In the genomic region with DNA sequence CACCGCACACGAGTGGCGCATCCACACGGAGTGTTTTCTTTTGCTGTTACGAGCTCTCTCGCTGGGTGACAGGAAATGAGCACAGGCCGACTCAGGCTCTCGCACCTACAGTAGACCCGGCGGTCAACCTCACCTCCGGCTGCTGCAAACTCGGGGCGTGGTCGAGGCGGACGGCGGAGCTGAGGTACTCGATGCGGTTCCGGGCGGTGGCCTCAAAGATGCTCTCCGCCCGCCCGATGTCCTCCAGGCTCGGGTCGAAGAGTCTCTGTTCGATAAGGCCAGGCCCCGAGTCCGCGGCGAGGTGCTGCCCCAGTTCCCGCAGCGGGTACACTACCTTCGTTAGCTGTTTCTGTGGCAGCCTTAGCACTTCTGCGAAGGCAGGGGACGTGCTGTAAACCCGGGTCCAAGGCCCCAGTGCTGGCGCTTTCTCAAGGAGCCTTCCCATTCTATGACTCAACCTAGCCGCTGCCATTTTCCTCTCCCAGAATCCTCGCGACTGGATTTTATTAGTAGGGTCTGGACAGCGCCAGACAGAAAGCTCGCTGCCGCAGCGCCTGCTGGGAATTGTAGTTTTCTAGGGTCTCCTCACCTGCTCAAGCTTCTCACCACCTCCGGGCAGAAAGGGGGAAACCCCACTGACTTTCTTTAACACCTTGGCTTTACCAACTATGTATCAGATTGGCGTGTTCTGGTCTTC, we compare ENCODE assay signal across 8 mouse cellular contexts. TPM values are rescaled to one million over a fixed set of nuclear protein-coding genes. Genes with fewer than 3 reads are reported as not detected.
DNase-seq lines count a peak whose midpoint lies in the region; ATAC-seq and TF ChIP-seq lines count a peak whose summit lies in the region.

A gene (minus strand): TSS at position 498 of the 697 bp plus-strand sequence.

- WGBS in forebrain, postnatal 0 days = under 1% methylated on average over 47 of the region's 47 CpGs
- WGBS in lung, embryonic 15.5 days = under 1% methylated on average over 47 of the region's 47 CpGs

- DNase-seq in G1E (ENCODE audit: low spot score) = peak; percentile 79
- peak; percentile 89 to 96 for DNase-seq in cerebellum, adult 18-20 months
- DNase-seq in forebrain, postnatal 0 days = peak; percentile 93
- DNase-seq in heart, postnatal 4 days = peak; percentile 82
- DNase-seq in layer of hippocampus, adult 8-10 months (ENCODE audit: low spot score in 2 of 2) = peak; percentile 83 to 88
- peak; percentile 68 for DNase-seq in ovary, adult 18-20 months (ENCODE audit: low spot score)
- peak; percentile 76 for DNase-seq in thymus, postnatal 0 days (ENCODE audit: low spot score)

- peak within 1 kb of the TSS; percentile 71 for H3K4me2 ChIP-seq in forebrain, postnatal 0 days (ENCODE audit: low read depth)
- peak within 1 kb of the TSS; percentile 67 for H3K4me2 ChIP-seq in lung, embryonic 15.5 days

- H3K27me3 ChIP-seq in G1E (ENCODE audit: insufficient read depth, low read length) = no peaks in the 10 kb centered on the region; the same call in 1 of the 2 replicates
- no peaks in the 10 kb centered on the region for H3K27me3 ChIP-seq in forebrain, postnatal 0 days (ENCODE audit: insufficient read depth, low read length)
- H3K27me3 ChIP-seq in lung, embryonic 15.5 days = no peaks in the 10 kb centered on the region

- peak within 1 kb of the TSS; percentile 78 for H3K4me3 ChIP-seq in G1E (ENCODE audit: low read depth, low read length)
- peak within 1 kb of the TSS; percentile 87 for H3K4me3 ChIP-seq in forebrain, postnatal 0 days (ENCODE audit: low read depth, low read length)
- H3K4me3 ChIP-seq in lung, embryonic 15.5 days = peak within 1 kb of the TSS; percentile 87

- TF ChIP-seq CTCF in G1E (IDR thresholded peaks at IDR 0.05; ENCODE audit: low read depth, low read length) = no peak
- no peak for TF ChIP-seq CTCF in forebrain, postnatal 0 days (IDR thresholded peaks at IDR 0.05; ENCODE audit: low read depth)

- H3K27ac ChIP-seq in forebrain, postnatal 0 days (ENCODE audit: low read depth, low read length) = peak within 1 kb of the TSS; percentile 97
- peak within 1 kb of the TSS; percentile 96 for H3K27ac ChIP-seq in lung, embryonic 15.5 days

- no peaks in the 10 kb centered on the region for H3K9me3 ChIP-seq in G1E (replicated peaks)
- H3K9me3 ChIP-seq in forebrain, postnatal 0 days (ENCODE audit: low read length) = no peaks in the 10 kb centered on the region
- H3K9me3 ChIP-seq in lung, embryonic 15.5 days = no peaks in the 10 kb centered on the region

- H3K9ac ChIP-seq in forebrain, postnatal 0 days = peak within 1 kb of the TSS; percentile 97
- H3K9ac ChIP-seq in lung, embryonic 15.5 days = peak within 1 kb of the TSS; percentile 62

- ATAC-seq in G1E (ENCODE audit: extremely low read depth, insufficient number of reproducible peaks, low FRiP score, poor library complexity, severe bottlenecking) = peak; percentile 86
- ATAC-seq in forebrain, postnatal 0 days = peak; percentile 97
- peak; percentile 94 for ATAC-seq in lung, embryonic 15.5 days (ENCODE audit: borderline replicate concordance, extremely low read depth, low FRiP score, low TSS enrichment)

- H3K4me1 ChIP-seq in G1E (ENCODE audit: insufficient read depth, low read depth, low read length) = peaks cover 30% of the 10 kb centered on the region
- peaks cover 9% of the 10 kb centered on the region; the same call in 1 of the 2 replicates for H3K4me1 ChIP-seq in forebrain, postnatal 0 days (ENCODE audit: insufficient read depth)
- peaks cover 18% of the 10 kb centered on the region for H3K4me1 ChIP-seq in lung, embryonic 15.5 days

- H3K36me3 ChIP-seq in G1E (replicated peaks) = peaks cover 20% of the 10 kb centered on the region
- H3K36me3 ChIP-seq in forebrain, postnatal 0 days (ENCODE audit: insufficient read depth) = peaks cover 10% of the 10 kb centered on the region
- H3K36me3 ChIP-seq in lung, embryonic 15.5 days = peaks cover 9% of the 10 kb centered on the region

RNA-seq across cellular contexts. Expression of the gene that starts here (rescaled TPM):
- total RNA-seq in G1E (2014; fragmentation: Nextera tagmentation) (34.3 and 41.9 TPM in 2 replicates), G1E (2017) (26.6 and 32.2 TPM in 2 replicates)
- 26.4 and 36.5 TPM in 2 replicates for polyA plus RNA-seq in G1E (2012)
- 28.6 and 45.3 TPM in 2 replicates for total RNA-seq in forebrain, postnatal 0 days (2014; rRNA removed)
- polyA plus RNA-seq in forebrain, postnatal 0 days (2015; fragmentation: Nextera tagmentation; extraction: Ambion mirVana) = 26.9 and 32.0 TPM in 2 replicates
- 10 to 100 TPM; 12.4 to 16.9 TPM for total RNA-seq in heart, postnatal 4 days (2021)
- 10 to 100 TPM; 20.8 to 27.8 (median 26.8) TPM for total RNA-seq in layer of hippocampus, adult 8-10 months (2022)
- polyA plus RNA-seq in lung, embryonic 15.5 days (2015; fragmentation: Nextera tagmentation; extraction: Ambion mirVana) = 25.9 and 31.3 TPM in 2 replicates
- polyA plus RNA-seq in thymus, postnatal 0 days (2015; fragmentation: Nextera tagmentation; extraction: Ambion mirVana) = 26.8 and 28.0 TPM in 2 replicates

Comparison
In these comparisons a context has a peak if more than half of its experiments do, and no peak if none do; other contexts are left out.
1. Peak in every context shown above with its lines: DNase-seq, ATAC-seq, H3K4me3 ChIP-seq and H3K27ac ChIP-seq.